Mouse (Mus musculus) neural tube, embryonic 14.5 days (tissue): Measurements from ENCODE around the gene Pabpn1l. TPM values are rescaled to one million over a fixed set of nuclear protein-coding genes. Genes with fewer than 3 reads are reported as not detected.
A peak's percentile ranks its signal among the peaks of the same experiment; 100 is the strongest.

Experiments used
- ATAC-seq: fragments of 200-750 bp; cut with Nextera tagmentation; 2 replicates; pipeline ENCODE4 v1.8.0; 2017; ENCODE audit warnings: low read depth, mild to moderate bottlenecking, moderate TSS enrichment, moderate library complexity
- H3K27ac ChIP-seq: fragments of 300-500 bp; sonication (generic); 2 replicates; pipeline ENCODE4 v1.5.1; 2014; ENCODE audit warnings: low read depth, mild to moderate bottlenecking, control low read depth, low read length, moderate library complexity, mixed read lengths
- H3K27me3 ChIP-seq: fragments of 300-500 bp; sonication (generic); 2 replicates; pipeline ENCODE4 v1.6.1; 2014; ENCODE audit warnings: low read length; ENCODE audit not compliant: control insufficient read depth, insufficient read depth
- H3K36me3 ChIP-seq: fragments of 300-500 bp; sonication (generic); 2 replicates; pipeline ENCODE4 v1.6.1; 2014; ENCODE audit warnings: low read length, mixed read lengths; ENCODE audit not compliant: control insufficient read depth, insufficient read depth
- H3K4me1 ChIP-seq: fragments of 300-500 bp; sonication (generic); 2 replicates; pipeline ENCODE4 v1.6.1; 2014; ENCODE audit warnings: low read length; ENCODE audit not compliant: control insufficient read depth, insufficient read depth
- H3K4me2 ChIP-seq: fragments of 300-500 bp; sonication (generic); 2 replicates; pipeline ENCODE4 v1.6.1; 2014; ENCODE audit warnings: mild to moderate bottlenecking, low read depth, low read length, control low read depth
- H3K4me3 ChIP-seq: fragments of 300-500 bp; sonication (generic); 2 replicates; pipeline ENCODE4 v1.5.1; 2014; ENCODE audit warnings: low read depth, low read length, control low read depth, mixed read lengths
- H3K9ac ChIP-seq: fragments of 300-500 bp; sonication (generic); replicated peaks from 2 replicates; pipeline ENCODE4 v1.6.1; 2014; ENCODE audit warnings: low read depth, mild to moderate bottlenecking, control low read depth, low read length, mixed read lengths
- H3K9me3 ChIP-seq: fragments of 300-500 bp; sonication (generic); 2 replicates; pipeline ENCODE4 v1.6.1; 2016; ENCODE audit warnings: low read length; ENCODE audit not compliant: control insufficient read depth
- WGBS: fragments of 180-500 bp; shearing (Covaris S2); extraction: QIAGEN DNeasy Blood & Tissue Kit; methylation state at CpG from one replicate; pipeline ENCODE4 v1.1.7; 2014; 5-methylcytosine and 5-hydroxymethylcytosine counted together
- polyA plus RNA-seq: library from polyadenylated mRNA; unstranded; fragments of >200 nt; fragmentation: Nextera tagmentation; extraction: Ambion mirVana; gene quantifications from 2 replicates; pipeline ENCODE4 v1.2.1, GENCODE M21; 2014

Pabpn1l gene
- polyA plus RNA-seq, 1 experiment from 2014 or later, result not detected

- H3K9ac ChIP-seq, result no peak overlapping the region
- no peaks in the 10 kb centered on the region for H3K9me3 ChIP-seq
- H3K4me1 ChIP-seq, result peaks cover 19% of the 10 kb centered on the region
- H3K27ac ChIP-seq, result no peak overlapping the region
- 55% methylated on average over 7 of the region's 7 CpGs for WGBS
- ATAC-seq, result no peak
- 0 out of 2 replicates have a peak, but pooled peaks cover 3% of the 10 kb centered on the region for H3K36me3 ChIP-seq
- no peak overlapping the region for H3K4me3 ChIP-seq
- H3K4me2 ChIP-seq, result no peak overlapping the region
- H3K27me3 ChIP-seq, result no peaks in the 10 kb centered on the region
Measured at GRCm38 (mm10) chr8:122654768-122655167, 32.2 kb upstream of the Pabpn1l start.

GRCm38 (mm10) chr8:122652643-122653042, 30.1 kb upstream of the Pabpn1l start:
- Histone ChIP-seq H3K36me3 (peaks cover 13% of the 10 kb centered on the region; the same call in 1 of the 2 replicates), H3K4me3 (no peak overlapping the region), H3K4me1 (peaks cover 14% of the 10 kb centered on the region; the same call in 1 of the 2 replicates), H3K9ac (no peak overlapping the region), H3K27ac (no peak overlapping the region), H3K9me3 (no peaks in the 10 kb centered on the region), H3K4me2 (no peak overlapping the region), H3K27me3 (no peaks in the 10 kb centered on the region)
- WGBS, result 75% methylated on average over 6 of the region's 6 CpGs
- ATAC-seq, result no peak

GRCm38 (mm10) chr8:122651326-122651921, 28.9 kb upstream of the Pabpn1l start:
- no peaks in the 10 kb centered on the region for H3K27me3 ChIP-seq
- 57% methylated on average over 16 of the region's 16 CpGs for WGBS
- H3K9me3 ChIP-seq, result no peaks in the 10 kb centered on the region
- H3K9ac ChIP-seq, result no peak overlapping the region
- H3K27ac ChIP-seq, result no peak overlapping the region
- peak; percentile 34; the same call in 1 of the 2 replicates for ATAC-seq
- no peak overlapping the region for H3K4me2 ChIP-seq
- H3K4me1 ChIP-seq, result peaks cover 14% of the 10 kb centered on the region; the same call in 1 of the 2 replicates
- peaks cover 21% of the 10 kb centered on the region; the same call in 1 of the 2 replicates for H3K36me3 ChIP-seq
- no peak overlapping the region for H3K4me3 ChIP-seq

GRCm38 (mm10) chr8:122648192-122648970, 25.8 kb upstream of the Pabpn1l start:
- Histone ChIP-seq H3K27me3 (no peaks in the 10 kb centered on the region), H3K4me1 (peaks cover 7% of the 10 kb centered on the region; the same call in 1 of the 2 replicates), H3K36me3 (peaks cover 27% of the 10 kb centered on the region), H3K27ac (no peak overlapping the region), H3K9ac (no peak overlapping the region), H3K4me2 (no peak overlapping the region), H3K9me3 (no peaks in the 10 kb centered on the region), H3K4me3 (no peak overlapping the region)
- ATAC-seq, result no peak
- 81% methylated on average over 15 of the region's 15 CpGs for WGBS

- no peak overlapping the region for H3K4me3 ChIP-seq
- no peaks in the 10 kb centered on the region for H3K4me1 ChIP-seq
- H3K4me2 ChIP-seq, result no peak overlapping the region
- peaks cover 36% of the 10 kb centered on the region for H3K36me3 ChIP-seq
- no peak overlapping the region for H3K9ac ChIP-seq
- no peak for ATAC-seq
- no peaks in the 10 kb centered on the region for H3K9me3 ChIP-seq
- H3K27ac ChIP-seq, result no peak overlapping the region
- 89% methylated on average over 16 of the region's 16 CpGs for WGBS
- no peaks in the 10 kb centered on the region for H3K27me3 ChIP-seq
Measured at GRCm38 (mm10) chr8:122646337-122646736, 23.8 kb upstream of the Pabpn1l start.

- H3K36me3 ChIP-seq, result peaks cover 29% of the 10 kb centered on the region
- no peaks in the 10 kb centered on the region for H3K27me3 ChIP-seq
- no peak overlapping the region for H3K9ac ChIP-seq
- H3K9me3 ChIP-seq, result no peaks in the 10 kb centered on the region
- H3K27ac ChIP-seq, result no peak overlapping the region
- no peak for ATAC-seq
- no peak overlapping the region for H3K4me3 ChIP-seq
- WGBS, result 79% methylated on average over 6 of the region's 6 CpGs
- H3K4me1 ChIP-seq, result no peaks in the 10 kb centered on the region
- H3K4me2 ChIP-seq, result no peak overlapping the region
Measured at GRCm38 (mm10) chr8:122644175-122644954, 21.8 kb upstream of the Pabpn1l start.

- H3K36me3 ChIP-seq, result peaks cover 36% of the 10 kb centered on the region
Measured at GRCm38 (mm10) chr8:122642071-122642470, 19.5 kb upstream of the Pabpn1l start.

GRCm38 (mm10) chr8:122641406-122641805, 18.9 kb upstream of the Pabpn1l start:
- Histone ChIP-seq H3K36me3 (peaks cover 31% of the 10 kb centered on the region), H3K27me3 (no peaks in the 10 kb centered on the region), H3K4me1 (0 out of 2 replicates have a peak, but pooled peaks cover 4% of the 10 kb centered on the region), H3K4me3 (no peak overlapping the region), H3K4me2 (no peak overlapping the region), H3K9me3 (no peaks in the 10 kb centered on the region), H3K27ac (no peak overlapping the region), H3K9ac (no peak overlapping the region)
- 86% methylated on average over 15 of the region's 15 CpGs for WGBS
- ATAC-seq, result no peak

More at GRCm38 (mm10) chr8:122642071-122642470, 19.5 kb upstream of the Pabpn1l start:
- Histone ChIP-seq H3K27me3 (no peaks in the 10 kb centered on the region), H3K9me3 (no peaks in the 10 kb centered on the region), H3K9ac (no peak overlapping the region), H3K4me1 (0 out of 2 replicates have a peak, but pooled peaks cover 4% of the 10 kb centered on the region), H3K4me2 (no peak overlapping the region), H3K27ac (no peak overlapping the region), H3K4me3 (no peak overlapping the region)
- ATAC-seq, result no peak
- WGBS, result 63% methylated on average over 9 of the region's 9 CpGs
